Mouse (Mus musculus): ENCODE measurements around the gene Atl1. TPM values are rescaled to one million over a fixed set of nuclear protein-coding genes. Genes with fewer than 3 reads are reported as not detected.
A peak's percentile ranks its signal among the peaks of the same experiment; 100 is the strongest.

Atl1 gene
- polyA plus RNA-seq, 1 experiment from 2014 or later: 48.1 TPM

DNA sequence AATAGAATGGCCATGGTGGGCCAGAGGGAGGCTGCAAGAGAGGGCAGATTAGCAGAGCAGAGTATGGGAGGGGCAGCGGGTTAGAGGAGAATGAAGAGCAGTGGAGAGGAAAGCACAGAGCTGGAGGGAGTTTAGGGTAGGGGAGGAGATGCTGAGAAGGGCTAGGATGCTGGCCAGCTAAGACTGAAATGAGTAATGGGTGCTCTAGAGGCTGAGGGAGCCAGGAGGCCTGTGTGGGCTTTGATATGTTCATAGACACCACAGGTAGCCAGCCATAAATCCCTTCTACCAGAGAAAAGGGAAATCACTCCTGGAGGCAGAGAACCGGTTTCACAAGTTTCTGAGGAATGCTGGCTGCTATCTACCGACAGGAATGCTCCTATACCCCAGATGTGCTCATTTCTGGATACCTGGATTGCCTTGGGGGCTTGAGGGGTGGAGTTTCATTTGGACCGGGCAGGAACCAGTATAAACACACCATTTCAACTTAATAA lies 13.2 kb upstream of the Atl1 start:
- H3K9me3 ChIP-seq (ENCODE audit: control insufficient read depth, low read length): no peaks in the 10 kb centered on the region
- H3K36me3 ChIP-seq (ENCODE audit: control insufficient read depth, insufficient read depth, low read length): no peaks in the 10 kb centered on the region
- no peak overlapping the region for H3K4me3 ChIP-seq (ENCODE audit: low read depth, low read length)
- no peak overlapping the region for H3K27ac ChIP-seq (ENCODE audit: low read depth, low read length)
- ATAC-seq (ENCODE audit: insufficient read depth, low FRiP score, low TSS enrichment) (no peak), DNase-seq (ENCODE audit: low spot score) (peak; percentile 14)
- H3K9ac ChIP-seq (ENCODE audit: low read length): no peak overlapping the region
- 4% methylated on average over 4 of the region's 4 CpGs for WGBS
- no peak overlapping the region for H3K4me2 ChIP-seq (ENCODE audit: low read depth)
- H3K27me3 ChIP-seq (ENCODE audit: control insufficient read depth, insufficient read depth, low read length): no peaks in the 10 kb centered on the region
- H3K4me1 ChIP-seq (ENCODE audit: control insufficient read depth, insufficient read depth, low read length): peaks cover 12% of the 10 kb centered on the region

DNA sequence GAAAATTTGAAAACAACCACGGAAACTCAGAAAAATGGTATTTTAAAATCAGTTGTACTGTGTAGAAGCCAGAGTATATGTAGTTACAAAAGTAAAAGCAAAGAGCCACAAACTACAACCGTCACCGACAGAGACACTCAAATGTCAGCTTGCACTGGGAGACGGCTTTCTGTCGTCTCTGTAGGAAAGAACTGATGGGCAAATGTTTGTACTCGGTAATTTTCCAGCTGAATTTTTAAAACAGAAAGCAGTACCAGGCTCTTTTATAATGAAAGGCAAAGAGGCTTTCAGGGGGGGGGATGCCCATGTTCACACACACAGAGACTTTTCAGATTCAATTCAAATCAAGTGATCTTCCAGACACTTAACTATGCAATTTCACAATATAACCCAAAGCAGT lies 12.7 kb upstream of the Atl1 start:
- H3K27ac ChIP-seq (ENCODE audit: low read depth, low read length): no peak overlapping the region
- ATAC-seq (ENCODE audit: insufficient read depth, low FRiP score, low TSS enrichment): no peak

GRCm38 (mm10) chr12:69881198-69881905 lies 11.1 kb upstream of the Atl1 start:
- H3K4me1 ChIP-seq (ENCODE audit: control insufficient read depth, insufficient read depth, low read length): peaks cover 12% of the 10 kb centered on the region
- H3K4me2 ChIP-seq (ENCODE audit: low read depth): no peak overlapping the region
- DNase-seq (ENCODE audit: low spot score): no peak
- H3K9me3 ChIP-seq (ENCODE audit: control insufficient read depth, low read length): no peaks in the 10 kb centered on the region
- WGBS: 34% methylated on average over 10 of the region's 10 CpGs
- no peak overlapping the region for H3K4me3 ChIP-seq (ENCODE audit: low read depth, low read length)
- H3K27ac ChIP-seq (ENCODE audit: low read depth, low read length): no peak overlapping the region
- H3K9ac ChIP-seq (ENCODE audit: low read length): no peak overlapping the region
- no peaks in the 10 kb centered on the region for H3K36me3 ChIP-seq (ENCODE audit: control insufficient read depth, insufficient read depth, low read length)
- H3K27me3 ChIP-seq (ENCODE audit: control insufficient read depth, insufficient read depth, low read length): no peaks in the 10 kb centered on the region
- no peak for ATAC-seq (ENCODE audit: insufficient read depth, low FRiP score, low TSS enrichment)

More for the DNA sequence above, 12.7 kb upstream of the Atl1 start:
- no peak for DNase-seq (ENCODE audit: low spot score)
- no peaks in the 10 kb centered on the region for H3K36me3 ChIP-seq (ENCODE audit: control insufficient read depth, insufficient read depth, low read length)
- no peaks in the 10 kb centered on the region for H3K27me3 ChIP-seq (ENCODE audit: control insufficient read depth, insufficient read depth, low read length)
- 17% methylated on average over 6 of the region's 6 CpGs for WGBS
- peaks cover 12% of the 10 kb centered on the region for H3K4me1 ChIP-seq (ENCODE audit: control insufficient read depth, insufficient read depth, low read length)
- H3K4me3 ChIP-seq (ENCODE audit: low read depth, low read length): no peak overlapping the region
- no peak overlapping the region for H3K9ac ChIP-seq (ENCODE audit: low read length)
- no peak overlapping the region for H3K4me2 ChIP-seq (ENCODE audit: low read depth)
- no peaks in the 10 kb centered on the region for H3K9me3 ChIP-seq (ENCODE audit: control insufficient read depth, low read length)

- Histone ChIP-seq H3K4me3 (ENCODE audit: low read depth, low read length) (no peak overlapping the region), H3K27me3 (ENCODE audit: control insufficient read depth, insufficient read depth, low read length) (no peaks in the 10 kb centered on the region), H3K9ac (ENCODE audit: low read length) (no peak overlapping the region), H3K4me1 (ENCODE audit: control insufficient read depth, insufficient read depth, low read length) (peaks cover 11% of the 10 kb centered on the region), H3K9me3 (ENCODE audit: control insufficient read depth, low read length) (no peaks in the 10 kb centered on the region), H3K4me2 (ENCODE audit: low read depth) (no peak overlapping the region), H3K27ac (ENCODE audit: low read depth, low read length) (no peak overlapping the region), H3K36me3 (ENCODE audit: control insufficient read depth, insufficient read depth, low read length) (no peaks in the 10 kb centered on the region)
- WGBS: 91% methylated on average over 5 of the region's 5 CpGs
- DNase-seq (ENCODE audit: low spot score) (no peak), ATAC-seq (ENCODE audit: insufficient read depth, low FRiP score, low TSS enrichment) (no peak)
These were observed 8.4 kb upstream of the Atl1 start for GRCm38 (mm10) chr12:69884053-69884452.

GRCm38 (mm10) chr12:69885170-69885923 lies 7.1 kb upstream of the Atl1 start:
- no peak overlapping the region for H3K27ac ChIP-seq (ENCODE audit: low read depth, low read length)
- ATAC-seq (ENCODE audit: insufficient read depth, low FRiP score, low TSS enrichment) (no peak), DNase-seq (ENCODE audit: low spot score) (no peak)
- no peak overlapping the region for H3K9ac ChIP-seq (ENCODE audit: low read length)
- no peaks in the 10 kb centered on the region for H3K9me3 ChIP-seq (ENCODE audit: control insufficient read depth, low read length)
- H3K27me3 ChIP-seq (ENCODE audit: control insufficient read depth, insufficient read depth, low read length): no peaks in the 10 kb centered on the region
- no peaks in the 10 kb centered on the region for H3K36me3 ChIP-seq (ENCODE audit: control insufficient read depth, insufficient read depth, low read length)
- H3K4me2 ChIP-seq (ENCODE audit: low read depth): no peak overlapping the region
- 94% methylated on average over 5 of the region's 5 CpGs for WGBS
- no peak overlapping the region for H3K4me3 ChIP-seq (ENCODE audit: low read depth, low read length)
- peaks cover 7% of the 10 kb centered on the region; the same call in 1 of the 2 replicates for H3K4me1 ChIP-seq (ENCODE audit: control insufficient read depth, insufficient read depth, low read length)

DNA sequence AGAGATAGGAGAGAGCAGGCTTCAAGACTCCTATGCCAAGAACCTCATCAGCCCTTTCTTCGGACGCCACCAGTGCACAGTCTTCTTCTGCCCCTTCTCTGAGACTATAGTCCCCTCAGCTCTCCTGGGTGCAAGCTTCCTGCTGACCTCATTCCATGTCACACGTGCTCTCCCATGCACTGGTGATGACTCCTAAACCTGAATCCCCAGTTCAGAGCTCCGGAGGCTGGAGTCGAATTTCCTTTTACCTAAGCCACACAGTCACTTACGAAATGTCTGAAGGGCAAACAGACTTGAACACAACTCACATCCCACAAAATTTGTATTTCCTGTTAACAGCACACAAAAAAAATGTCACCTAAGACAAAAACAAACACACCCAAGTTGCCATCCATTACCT lies 4.6 kb upstream of the Atl1 start:
- WGBS: 83% methylated on average over 6 of the region's 6 CpGs
- Histone ChIP-seq H3K27ac (ENCODE audit: low read depth, low read length) (no peak overlapping the region), H3K4me3 (ENCODE audit: low read depth, low read length) (no peak overlapping the region), H3K4me1 (ENCODE audit: control insufficient read depth, insufficient read depth, low read length) (peaks cover 10% of the 10 kb centered on the region; the same call in 1 of the 2 replicates), H3K27me3 (ENCODE audit: control insufficient read depth, insufficient read depth, low read length) (no peaks in the 10 kb centered on the region), H3K4me2 (ENCODE audit: low read depth) (no peak overlapping the region), H3K36me3 (ENCODE audit: control insufficient read depth, insufficient read depth, low read length) (no peaks in the 10 kb centered on the region), H3K9me3 (ENCODE audit: control insufficient read depth, low read length) (no peaks in the 10 kb centered on the region), H3K9ac (ENCODE audit: low read length) (no peak overlapping the region)
- DNase-seq (ENCODE audit: low spot score) (no peak), ATAC-seq (ENCODE audit: insufficient read depth, low FRiP score, low TSS enrichment) (no peak)

DNA sequence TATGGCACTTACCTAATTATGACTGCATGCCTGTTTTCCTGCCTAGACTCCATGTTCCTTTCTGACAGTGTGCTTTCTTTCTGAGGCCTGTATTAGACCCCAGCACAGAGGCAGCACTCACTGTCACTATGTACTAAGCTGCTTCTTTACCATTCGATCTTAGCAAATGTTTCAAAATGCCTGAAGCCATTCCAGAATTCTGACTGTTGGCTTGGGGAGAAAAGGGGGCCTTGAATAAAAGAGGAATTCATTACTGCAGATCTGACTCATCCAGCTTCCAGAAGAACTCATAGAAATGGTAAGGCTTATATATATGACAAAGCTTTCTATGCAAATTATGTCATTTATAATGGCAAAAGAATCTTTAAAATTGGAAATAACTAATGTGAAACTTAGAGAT lies 4.1 kb upstream of the Atl1 start:
- 76% methylated on average over 1 of the region's 1 CpGs for WGBS
- DNase-seq (ENCODE audit: low spot score): no peak
- Histone ChIP-seq H3K27ac (ENCODE audit: low read depth, low read length) (no peak overlapping the region), H3K4me1 (ENCODE audit: control insufficient read depth, insufficient read depth, low read length) (peaks cover 10% of the 10 kb centered on the region; the same call in 1 of the 2 replicates), H3K36me3 (ENCODE audit: control insufficient read depth, insufficient read depth, low read length) (no peaks in the 10 kb centered on the region), H3K9me3 (ENCODE audit: control insufficient read depth, low read length) (no peaks in the 10 kb centered on the region), H3K9ac (ENCODE audit: low read length) (no peak overlapping the region), H3K4me2 (ENCODE audit: low read depth) (no peak overlapping the region), H3K4me3 (ENCODE audit: low read depth, low read length) (no peak overlapping the region), H3K27me3 (ENCODE audit: control insufficient read depth, insufficient read depth, low read length) (no peaks in the 10 kb centered on the region)
- ATAC-seq (ENCODE audit: insufficient read depth, low FRiP score, low TSS enrichment): no peak

- WGBS: 57% methylated on average over 6 of the region's 6 CpGs
- Histone ChIP-seq H3K4me3 (ENCODE audit: low read depth, low read length) (0 out of 2 replicates have a peak overlapping the region, but pooled peaks have one; percentile 2), H3K36me3 (ENCODE audit: control insufficient read depth, insufficient read depth, low read length) (no peaks in the 10 kb centered on the region), H3K9ac (ENCODE audit: low read length) (no peak overlapping the region), H3K4me1 (ENCODE audit: control insufficient read depth, insufficient read depth, low read length) (peaks cover 13% of the 10 kb centered on the region), H3K4me2 (ENCODE audit: low read depth) (peak overlapping the region; percentile 60), H3K9me3 (ENCODE audit: control insufficient read depth, low read length) (no peaks in the 10 kb centered on the region), H3K27ac (ENCODE audit: low read depth, low read length) (0 out of 2 replicates have a peak overlapping the region, but pooled peaks have one; percentile 20), H3K27me3 (ENCODE audit: control insufficient read depth, insufficient read depth, low read length) (no peaks in the 10 kb centered on the region)
- no peak for ATAC-seq (ENCODE audit: insufficient read depth, low FRiP score, low TSS enrichment)
- no peak for DNase-seq (ENCODE audit: low spot score)
These were observed 2.4 kb upstream of the Atl1 start for GRCm38 (mm10) chr12:69890051-69890450.

All from neural tube, embryonic 11.5 days (tissue).